Mouse (Mus musculus): Measurements from ENCODE around the gene Chuk. TPM values are rescaled to one million over a fixed set of nuclear protein-coding genes. Genes with fewer than 3 reads are reported as not detected.

Chuk gene
- polyA plus RNA-seq, 2 experiments from 2014 or later, result 43.5 to 46.8 TPM

DNA sequence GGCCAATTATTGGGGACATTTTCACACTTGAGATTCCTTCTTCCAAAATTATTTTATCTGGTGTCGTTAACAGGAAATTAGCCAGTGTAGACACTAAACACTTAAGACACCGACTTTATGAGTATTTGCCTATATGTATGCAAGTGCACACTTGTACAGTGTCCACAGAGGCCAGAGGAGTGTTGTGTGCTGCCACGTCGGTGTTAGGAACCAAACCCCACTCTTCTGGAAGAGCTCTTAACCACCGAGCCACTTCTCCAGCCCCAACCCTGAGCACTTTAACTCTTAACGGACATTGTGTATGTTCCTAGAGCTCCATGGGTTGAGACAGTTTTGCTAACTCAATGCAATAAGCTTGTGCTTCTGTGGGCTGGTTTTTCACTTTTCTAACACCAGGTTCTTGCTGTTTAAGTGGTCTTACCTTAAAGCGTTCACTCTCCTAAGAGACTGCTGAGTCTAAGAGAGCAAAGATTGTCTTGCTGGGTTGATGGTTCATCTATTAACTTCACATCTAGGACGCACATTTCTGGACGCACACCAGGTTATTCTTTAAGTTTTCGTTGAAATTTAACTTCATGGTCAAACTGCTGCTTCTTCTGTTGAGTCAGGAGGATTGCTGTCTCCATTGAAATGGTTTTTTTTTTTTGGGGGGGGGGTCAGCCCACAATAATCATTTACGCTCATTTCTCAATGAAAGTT lies 75.1 kb downstream of the Chuk start:
- no peak for ATAC-seq

DNA sequence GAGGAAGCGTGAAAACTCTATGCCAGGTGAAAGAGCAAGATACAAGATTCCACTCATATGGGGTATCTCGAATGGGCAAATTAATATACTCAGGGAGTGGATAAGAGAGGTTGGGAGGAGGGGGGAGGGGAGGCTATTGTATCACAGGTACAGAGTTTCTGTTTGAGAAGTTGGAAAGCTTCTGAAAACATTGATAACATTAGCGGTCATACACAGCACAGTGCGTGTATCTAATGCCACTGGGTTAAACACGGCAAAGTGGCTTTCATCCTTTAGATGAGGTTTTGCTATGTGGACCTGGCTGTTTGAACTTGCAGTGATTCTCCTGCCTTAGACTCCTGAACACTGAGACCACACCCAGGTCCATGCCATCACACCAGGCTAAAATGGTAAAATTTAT lies 77.3 kb downstream of the Chuk start:
- no peak for ATAC-seq

DNA sequence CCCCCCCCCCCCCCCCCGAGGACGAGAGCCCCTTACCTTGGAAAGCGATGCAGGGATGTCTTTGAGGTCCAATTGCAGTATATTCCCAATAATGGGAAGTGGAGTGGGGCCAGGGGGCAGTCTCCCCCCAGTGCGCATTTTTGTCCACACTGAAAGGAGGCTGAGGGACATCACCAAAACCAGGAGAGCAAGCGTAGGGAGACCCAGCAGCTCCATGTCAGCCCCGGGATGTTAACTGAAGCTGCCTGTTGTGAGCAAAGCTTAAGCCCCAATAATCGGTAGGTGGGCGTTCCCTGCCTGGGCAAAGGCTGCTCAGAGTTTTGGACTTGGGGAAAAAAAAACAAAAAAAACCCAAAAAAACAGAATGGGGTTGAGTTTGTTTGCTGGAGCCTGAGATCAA lies 78.3 kb downstream of the Chuk start, which contains the start of gene Cyp2c23:
Cyp2c23 (minus strand) TSS at position 237 of the 400 bp plus-strand sequence.
- no peak for ATAC-seq

DNA sequence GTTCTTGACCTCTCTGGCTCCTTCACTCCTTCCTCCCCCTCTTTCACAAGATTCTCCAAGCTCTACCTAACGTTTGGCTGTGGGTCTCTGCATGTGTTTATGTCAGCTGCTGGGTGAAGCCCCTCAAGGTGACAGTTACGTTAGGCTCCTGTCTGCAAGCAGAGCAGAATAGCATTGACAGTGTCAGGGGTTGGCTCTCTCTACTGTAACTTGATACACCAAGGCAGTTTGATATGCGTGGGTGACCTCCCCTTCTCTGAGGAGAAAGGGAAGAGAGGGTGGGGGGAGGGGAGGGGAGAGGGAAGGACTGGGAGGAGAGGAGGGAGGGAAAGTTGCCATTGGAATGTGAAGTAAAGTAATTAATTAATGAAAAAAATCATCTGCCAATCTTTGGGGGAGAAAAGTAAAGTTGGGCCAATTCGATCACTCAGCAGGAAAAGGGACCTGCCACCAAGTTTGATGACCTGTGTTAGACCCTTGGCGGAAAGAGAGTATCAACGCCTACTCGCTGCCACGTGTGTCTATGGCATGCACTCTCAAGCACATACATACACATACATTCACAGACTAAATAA lies 80.2 kb downstream of the Chuk start:
- no peak for ATAC-seq

DNA sequence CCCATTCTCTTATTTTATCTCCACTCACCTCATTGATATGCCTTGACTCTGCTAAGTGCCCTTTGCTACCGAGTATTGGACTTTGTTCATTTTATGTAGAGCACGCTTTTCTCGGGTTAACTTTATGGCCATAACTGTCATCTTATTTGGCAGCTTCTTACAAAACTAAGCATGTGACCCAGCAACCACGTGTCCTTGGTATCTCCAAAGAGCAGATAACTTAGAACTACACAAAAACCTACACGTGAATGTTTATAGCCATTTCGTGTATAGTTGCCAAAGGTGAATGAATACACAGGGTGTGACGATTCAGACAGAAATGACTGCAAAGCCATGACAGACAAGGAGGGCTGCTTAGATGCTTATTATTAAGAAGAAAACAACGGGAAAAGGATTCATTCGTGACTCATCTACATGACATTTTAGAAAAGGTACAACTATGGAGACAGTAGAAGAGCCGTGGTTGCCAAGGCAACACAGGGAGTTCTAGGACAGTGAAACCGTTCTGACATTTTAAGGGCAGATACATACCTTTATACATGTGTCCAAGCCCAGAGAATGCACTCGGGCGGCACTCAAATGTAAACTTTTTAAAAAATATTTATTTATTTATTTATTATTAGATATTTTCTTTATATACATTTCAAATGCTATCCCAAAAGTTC lies 82.2 kb downstream of the Chuk start:
- no peak for ATAC-seq

Other genes starting within 250 kb of the Chuk start
- 1 to 10 TPM; 5.9 to 7.9 TPM for gene Dnmbp, start 167.3 kb downstream of the Chuk start, polyA plus RNA-seq (2017; shearing (Covaris generic))
- not detected for gene Cpn1, start 120.9 kb downstream of the Chuk start, polyA plus RNA-seq (2017; shearing (Covaris generic))
- not detected for gene Cyp2c23, start 78.3 kb downstream of the Chuk start, polyA plus RNA-seq (2017; shearing (Covaris generic))
- 1 to 10 TPM; 3.6 to 5.2 TPM for gene Erlin1, start 37.7 kb downstream of the Chuk start, polyA plus RNA-seq (2017; shearing (Covaris generic))
- 10 to 100 TPM; 31.4 to 31.6 TPM for gene Cwf19l1, start 28.4 kb upstream of the Chuk start, polyA plus RNA-seq (2017; shearing (Covaris generic))
- gene Bloc1s2, start 39.0 kb upstream of the Chuk start, polyA plus RNA-seq (2017; shearing (Covaris generic)), result 100 to 1,000 TPM; 117 to 129 TPM
- not detected for gene Pkd2l1, start 85.0 kb upstream of the Chuk start, polyA plus RNA-seq (2017; shearing (Covaris generic))
- not detected for gene Scd3, start 95.8 kb upstream of the Chuk start, polyA plus RNA-seq (2017; shearing (Covaris generic))
- 10 to 100 TPM; 40.3 to 46.7 TPM for gene Scd2, start 186.2 kb upstream of the Chuk start, polyA plus RNA-seq (2017; shearing (Covaris generic))
- under 1 TPM; 0.42 to 0.59 TPM for gene Scd4, start 225.6 kb upstream of the Chuk start, polyA plus RNA-seq (2017; shearing (Covaris generic))

Measured in CD4-positive, CD25-positive, alpha-beta regulatory T cell, adult 4 months (primary cell).